Mouse (Mus musculus) B cell, adult 2 months (primary cell): ENCODE measurements around the gene Polr2g.
A peak's percentile ranks its signal among the peaks of the same experiment; 100 is the strongest.

Experiments used
- DNase-seq, 2 experiments: peaks; one replicate each; pipeline ENCODE4 v3.0.0; 2022

The Polr2g gene

DNA sequence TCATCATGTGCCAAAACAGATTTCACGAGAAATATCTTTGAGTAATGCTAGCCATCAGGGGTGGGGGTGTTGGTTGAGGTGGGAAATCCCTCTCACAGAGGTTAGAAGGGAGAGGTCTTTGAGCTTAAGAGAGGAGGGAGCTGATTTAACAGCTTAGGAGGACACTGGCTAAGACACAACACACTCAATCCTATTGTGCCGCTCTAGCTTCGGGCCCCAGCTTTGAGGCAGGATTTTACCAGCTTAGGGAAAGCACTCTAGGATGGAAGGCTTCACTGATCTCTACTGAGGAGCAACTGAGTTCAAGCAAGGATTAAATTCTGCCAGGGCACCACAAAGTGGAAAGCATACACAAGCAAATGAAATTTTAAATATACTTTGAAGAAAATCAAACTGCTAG lies 18.6 kb upstream of the Polr2g start:
- DNase-seq, result no peak

GRCm38 (mm10) chr19:8815812-8816211 lies 17.4 kb upstream of the Polr2g start:
- no peak for DNase-seq

GRCm38 (mm10) chr19:8806810-8807209 lies 8.4 kb upstream of the Polr2g start:
- peak; percentile 22 to 34 for DNase-seq

DNA sequence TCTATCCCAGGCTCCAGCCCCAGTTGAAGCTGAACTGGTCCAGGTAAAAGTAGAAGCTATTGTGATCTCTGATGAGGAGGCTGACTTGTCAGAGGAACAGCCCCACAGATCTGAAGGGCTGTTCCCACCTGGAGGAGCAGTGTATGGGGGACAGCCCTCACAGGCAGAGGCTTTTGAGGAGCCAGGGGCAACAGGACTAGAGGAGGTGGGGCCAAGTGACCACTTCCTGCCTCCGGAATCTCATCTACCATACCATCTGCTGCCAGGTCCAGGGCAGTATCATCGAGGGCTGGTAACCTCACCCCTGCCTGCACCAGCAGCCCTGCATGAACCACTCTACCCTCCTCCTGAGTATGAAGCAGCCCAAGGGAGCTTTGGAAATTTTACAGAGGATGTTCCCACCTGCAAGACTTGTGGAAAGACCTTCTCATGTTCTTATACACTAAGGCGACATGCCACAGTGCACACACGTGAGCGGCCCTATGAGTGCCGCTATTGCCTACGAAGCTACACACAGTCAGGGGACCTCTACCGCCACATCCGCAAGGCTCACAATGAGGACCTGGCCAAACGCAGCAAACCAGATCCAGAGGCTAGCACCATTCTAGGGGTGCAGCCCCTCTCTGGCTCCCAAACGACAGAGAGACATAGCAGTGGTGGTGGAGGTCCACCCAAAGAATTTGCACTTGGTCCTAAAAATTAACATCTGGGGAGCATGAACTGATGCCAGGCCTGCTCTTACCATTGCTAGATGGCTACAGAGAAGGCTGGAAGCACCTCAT lies 5.7 kb upstream of the Polr2g start:
- no peak for DNase-seq

- DNase-seq, result no peak
Observed at GRCm38 (mm10) chr19:8803204-8803780, 4.9 kb upstream of the Polr2g start.

GRCm38 (mm10) chr19:8802130-8802821 lies 3.9 kb upstream of the Polr2g start, which contains the start of gene Zbtb3:
TSS of gene Zbtb3 (plus strand) at chr19:8802555.
- DNase-seq, result peak; percentile 88 to 91

GRCm38 (mm10) chr19:8798947-8799315 lies 554 bp upstream of the Polr2g start:
- no peak for DNase-seq

DNA sequence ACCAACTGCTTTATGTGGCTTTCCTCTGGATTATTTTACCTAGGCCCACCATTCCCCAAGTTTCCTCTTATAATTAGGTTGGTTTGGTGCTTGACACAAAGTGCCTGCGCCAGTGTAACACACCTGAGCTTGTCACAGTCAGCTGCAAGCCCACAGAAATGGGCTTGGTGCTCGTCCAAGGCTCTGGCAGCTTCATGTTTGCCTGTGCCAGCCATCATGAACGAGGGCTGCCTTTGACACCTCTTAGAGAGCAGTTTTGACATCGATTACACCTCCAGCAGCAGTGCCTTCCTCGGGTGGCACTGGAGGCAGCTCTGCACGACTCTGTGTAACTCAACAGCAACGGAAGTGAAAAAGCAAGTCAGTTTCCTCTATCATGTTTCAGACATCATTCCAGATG lies 8.2 kb downstream of the Polr2g start:
- no peak for DNase-seq

DNA sequence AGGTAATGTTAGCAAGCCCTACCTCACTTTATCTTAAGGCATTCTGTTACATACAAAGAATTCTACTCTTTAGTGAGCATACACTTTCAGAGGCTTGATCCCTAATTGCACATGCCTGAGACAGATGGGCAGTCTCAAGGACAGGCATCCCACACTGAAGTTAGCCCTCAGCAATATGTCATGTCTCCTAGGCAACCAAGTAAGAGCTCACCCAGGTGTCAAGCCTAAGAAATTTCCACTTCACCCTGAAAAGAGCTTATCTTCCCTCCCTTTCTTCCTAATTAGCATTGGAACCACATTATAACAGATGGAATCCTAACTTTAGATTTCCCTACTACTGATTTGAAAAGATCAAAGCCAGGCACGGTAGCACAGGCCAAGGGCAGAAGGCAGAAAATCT lies 9.2 kb downstream of the Polr2g start:
- no peak for DNase-seq

- no peak for DNase-seq
Observed at GRCm38 (mm10) chr19:8788521-8788920, 9.9 kb downstream of the Polr2g start.

DNA sequence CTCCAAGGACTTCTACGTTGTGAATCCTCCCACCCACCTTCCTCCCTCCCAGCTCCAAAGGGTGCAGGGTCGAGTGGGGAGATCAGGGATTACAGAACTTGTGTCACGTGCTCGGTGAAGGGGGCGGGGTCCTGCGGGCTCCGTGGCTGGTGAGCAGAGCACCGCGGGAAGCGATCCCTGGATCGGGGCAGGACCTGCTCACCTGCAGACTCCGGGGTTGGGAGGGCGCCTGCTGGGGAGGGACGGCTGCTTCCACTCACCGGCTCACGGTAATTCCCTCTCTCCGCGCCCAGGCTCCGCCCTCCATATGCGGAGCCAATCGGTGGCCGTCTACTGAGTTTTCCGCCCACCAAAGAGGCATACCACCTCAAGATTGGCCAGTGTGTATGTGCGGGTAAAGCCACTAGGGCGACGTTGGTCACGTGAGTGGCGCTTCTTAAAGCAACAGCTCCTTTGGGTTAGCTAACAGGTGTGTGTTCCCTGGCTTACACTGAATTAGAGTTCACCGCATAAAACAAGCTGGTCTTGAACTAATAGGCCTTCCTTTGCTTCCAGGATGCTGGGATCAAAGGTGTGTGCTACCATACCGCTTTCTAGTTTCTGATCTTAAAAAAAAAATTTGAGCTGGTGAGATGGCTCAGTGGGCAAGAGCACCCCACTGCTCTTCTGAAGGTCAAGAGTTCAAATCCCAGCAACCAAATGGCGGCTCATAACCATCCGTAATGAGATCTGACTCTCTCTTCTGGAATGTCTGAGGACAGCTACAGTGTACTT lies 12.2 kb downstream of the Polr2g start, which contains the start of gene Taf6l:
Taf6l (minus strand) TSS at position 410 of the 774 bp plus-strand sequence.
- DNase-seq, result peak; percentile 86 to 90

GRCm38 (mm10) chr19:8774951-8775421 lies 23.4 kb downstream of the Polr2g start:
- no peak for DNase-seq

GRCm38 (mm10) chr19:8774086-8774835 lies 24.1 kb downstream of the Polr2g start, which contains the start of gene Tmem179b:
TSS of gene Tmem179b (minus strand) at chr19:8774467.
- peak; percentile 99 for DNase-seq

DNA sequence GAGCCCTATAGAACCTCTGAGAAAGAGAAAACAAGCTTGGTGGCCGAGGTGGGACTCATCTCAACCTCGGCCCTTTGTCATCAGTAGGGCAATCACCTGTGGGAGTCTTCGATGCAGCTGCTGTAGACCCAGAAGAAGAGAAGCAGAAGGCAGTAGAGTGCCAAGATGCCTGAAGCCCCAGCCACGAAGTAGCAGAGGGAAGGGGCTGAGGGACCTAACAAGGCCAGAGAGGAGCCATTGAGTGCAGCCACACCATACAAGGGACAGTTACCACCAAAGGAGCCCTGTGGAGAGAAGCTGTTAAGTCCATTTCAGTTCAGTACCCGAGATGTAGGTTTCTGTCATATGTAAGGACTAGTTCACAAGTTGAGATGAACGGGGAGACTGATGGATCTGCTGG lies 25.0 kb downstream of the Polr2g start:
- DNase-seq, result no peak

GRCm38 (mm10) chr19:8772996-8773395 lies 25.4 kb downstream of the Polr2g start:
- DNase-seq, result no peak

- peak; percentile 88 to 89 for DNase-seq
Observed at GRCm38 (mm10) chr19:8770567-8771270, 27.7 kb downstream of the Polr2g start, which contains the start of gene Tmem223. TSS of gene Tmem223 (plus strand) at chr19:8770996.

- no peak for DNase-seq
Observed at GRCm38 (mm10) chr19:8765562-8765961, 32.8 kb downstream of the Polr2g start.

- no peak for DNase-seq
Observed at GRCm38 (mm10) chr19:8763276-8763675, 35.1 kb downstream of the Polr2g start.

DNA sequence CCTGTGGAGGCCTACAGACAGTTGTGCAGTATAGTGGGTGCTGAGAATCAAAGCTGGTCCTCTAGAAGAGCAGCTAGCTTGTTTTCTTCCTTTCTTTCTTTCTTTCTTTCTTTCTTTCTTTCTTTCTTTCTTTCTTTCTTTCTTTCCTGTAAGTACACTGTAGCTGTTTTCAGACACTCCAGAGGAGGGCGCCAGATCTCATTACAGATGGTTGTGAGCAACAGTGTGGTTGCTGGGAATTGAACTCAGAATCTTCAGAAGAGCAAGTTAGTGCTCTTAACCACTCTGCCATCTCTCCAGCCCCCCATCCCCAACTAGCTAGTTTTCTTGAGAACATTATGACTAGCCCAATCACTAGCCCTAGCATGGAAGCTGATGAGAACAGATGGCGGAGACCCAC lies 37.6 kb downstream of the Polr2g start:
- peak; percentile 40 to 48 for DNase-seq

GRCm38 (mm10) chr19:8758899-8759298 lies 39.5 kb downstream of the Polr2g start:
- no peak for DNase-seq

DNA sequence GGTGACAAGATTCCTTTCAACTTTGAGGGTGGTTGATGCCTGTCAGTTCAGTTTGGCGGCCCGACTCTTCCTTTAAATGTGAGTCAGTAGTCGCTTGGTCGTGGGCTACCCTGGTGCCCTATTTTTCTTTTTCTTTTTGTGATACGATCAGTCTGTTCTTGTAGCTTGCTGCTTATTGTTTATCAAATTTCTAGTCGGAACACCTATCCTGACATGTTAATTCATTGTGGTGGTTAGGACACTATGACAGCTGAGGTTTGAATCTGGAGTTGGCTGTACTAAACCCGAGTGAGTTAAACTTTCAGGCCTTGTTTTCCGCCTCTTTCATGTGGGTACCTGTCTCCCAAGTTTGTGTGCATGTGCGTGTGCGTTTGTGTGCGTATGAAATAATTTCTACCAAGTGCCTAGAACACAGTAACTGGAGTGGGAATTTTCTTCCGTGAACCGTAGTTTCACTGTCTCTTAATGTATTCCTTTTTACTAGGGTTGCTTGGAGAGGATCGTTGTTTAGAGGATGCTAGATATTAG lies 40.8 kb downstream of the Polr2g start:
- no peak for DNase-seq
